In the genomic region with DNA sequence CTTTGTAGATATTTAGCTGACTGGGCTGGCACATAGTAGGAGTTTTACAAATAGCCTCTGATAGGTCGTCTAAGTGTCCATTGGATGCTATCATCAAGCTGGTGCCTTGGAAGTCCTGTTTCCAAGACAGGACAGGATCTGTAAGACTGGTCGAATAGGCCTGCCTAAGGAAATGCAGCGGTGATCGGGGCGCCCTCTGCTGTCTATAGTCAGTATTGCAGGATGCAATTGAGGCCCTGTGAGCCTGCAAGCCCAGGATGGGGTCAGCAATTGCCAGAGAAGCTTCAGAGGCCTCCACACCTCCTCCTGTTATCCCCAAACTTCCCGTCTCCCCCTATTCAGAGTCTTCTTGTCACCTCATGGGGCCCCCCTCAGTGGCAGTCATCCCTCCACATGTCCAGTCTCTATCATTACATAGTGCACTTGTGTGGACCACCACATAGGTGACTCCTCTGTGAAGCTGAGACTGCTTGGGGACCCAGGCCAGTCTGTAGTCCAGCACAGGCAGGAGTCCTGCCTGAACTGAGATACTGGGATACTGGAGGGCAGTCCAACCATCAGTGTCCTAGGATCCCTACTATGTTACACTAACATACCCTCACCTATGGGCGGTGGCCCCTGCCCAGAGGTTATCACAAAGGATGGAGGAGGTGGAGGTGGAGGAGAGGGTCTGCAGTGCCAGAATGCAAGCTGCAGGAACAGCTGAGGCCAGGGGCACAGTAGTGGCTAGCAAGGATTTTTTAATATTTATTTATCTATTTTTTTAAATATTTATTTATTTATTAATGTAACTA, we compare ENCODE assay signal across 9 mouse cellular contexts. TPM values are rescaled to one million over a fixed set of nuclear protein-coding genes. Genes with fewer than 3 reads are reported as not detected.
DNase-seq lines count a peak whose midpoint lies in the region; ATAC-seq and TF ChIP-seq lines count a peak whose summit lies in the region.
"Had no signal": no experiment of that assay in that cellular context is flagged by ENCODE, and none has a peak within 500 bp of the region (broad histone marks: within the 10 kb centered on the region; RNA-seq: fewer than 3 reads in every experiment).

No protein-coding gene starts in this region.

- H3K27ac ChIP-seq in hindbrain, embryonic 10.5 days = no peak overlapping the region
- H3K27ac ChIP-seq in hindbrain, embryonic 13.5 days = no peak overlapping the region
- no peak overlapping the region for H3K27ac ChIP-seq in forebrain, embryonic 13.5 days
- H3K27ac ChIP-seq in liver, adult 2 months (replicated peaks; ENCODE audit: insufficient read depth, low read depth, low read length) = no peak overlapping the region

- no peak for TF ChIP-seq POLR2A in liver, adult 2 months (IDR thresholded peaks at IDR 0.05; ENCODE audit: extremely low read depth, insufficient read depth, low read length)

- WGBS in hindbrain, embryonic 10.5 days = 19% methylated on average over 7 of the region's 7 CpGs
- 21% methylated on average over 7 of the region's 7 CpGs for WGBS in hindbrain, embryonic 13.5 days
- WGBS in forebrain, embryonic 13.5 days = 23% methylated on average over 7 of the region's 7 CpGs
- WGBS in liver, adult 2 months = 28% methylated on average over 7 of the region's 7 CpGs

- peak; percentile 84 for DNase-seq in hindbrain, embryonic 10.5 days (ENCODE audit: low spot score)
- peak; percentile 35 for DNase-seq in c-Kit-negative CD71-positive TER-119-positive erythroid progenitor cells, embryonic 14.5 days (ENCODE audit: low read depth, low spot score)
- DNase-seq in kidney, adult 9 months = peak; percentile 87
- peak; percentile 29 for DNase-seq in liver, adult 2 months (ENCODE audit: extremely low read depth, low read depth, low spot score)
- DNase-seq in ovary, adult 18-20 months (ENCODE audit: low spot score) = peak; percentile 35
- peak; percentile 80 for DNase-seq in thymus, postnatal 0 days (ENCODE audit: low spot score)

- peaks cover 2% of the 10 kb centered on the region; the same call in 1 of the 2 replicates for H3K27me3 ChIP-seq in hindbrain, embryonic 10.5 days (ENCODE audit: insufficient read depth, poor library complexity, severe bottlenecking)
- no peaks in the 10 kb centered on the region for H3K27me3 ChIP-seq in hindbrain, embryonic 13.5 days
- no peaks in the 10 kb centered on the region for H3K27me3 ChIP-seq in forebrain, embryonic 13.5 days
- H3K27me3 ChIP-seq in liver, adult 2 months (ENCODE audit: control insufficient read depth, insufficient read depth, low read length) = no peaks in the 10 kb centered on the region

- H3K36me3 ChIP-seq in hindbrain, embryonic 10.5 days = no peaks in the 10 kb centered on the region
- H3K36me3 ChIP-seq in hindbrain, embryonic 13.5 days = no peaks in the 10 kb centered on the region
- H3K36me3 ChIP-seq in forebrain, embryonic 13.5 days (ENCODE audit: poor library complexity, severe bottlenecking) = no peaks in the 10 kb centered on the region
- H3K36me3 ChIP-seq in liver, adult 2 months (ENCODE audit: control insufficient read depth, insufficient read depth, low read length) = no peaks in the 10 kb centered on the region

- no peak; the same call in 1 of the 2 replicates for ATAC-seq in hindbrain, embryonic 13.5 days (ENCODE audit: low FRiP score)
- ATAC-seq in forebrain, embryonic 13.5 days = peak; percentile 33; the same call in 1 of the 2 replicates

- no peak overlapping the region for H3K9ac ChIP-seq in hindbrain, embryonic 13.5 days
- no peak overlapping the region for H3K9ac ChIP-seq in forebrain, embryonic 13.5 days
- H3K9ac ChIP-seq in liver, adult 2 months (ENCODE audit: low read depth, low read length) = no peak overlapping the region

- H3K79me2 ChIP-seq in liver, adult 2 months (ENCODE audit: control insufficient read depth, insufficient read depth, low read length) = no peaks in the 10 kb centered on the region

- H3K9me3 ChIP-seq in hindbrain, embryonic 10.5 days = no peaks in the 10 kb centered on the region
- no peaks in the 10 kb centered on the region for H3K9me3 ChIP-seq in hindbrain, embryonic 13.5 days
- H3K9me3 ChIP-seq in forebrain, embryonic 13.5 days (replicated peaks) = no peaks in the 10 kb centered on the region
- H3K9me3 ChIP-seq: megakaryocyte, embryonic 14.5 days had no signal

- H3K4me2 ChIP-seq in hindbrain, embryonic 13.5 days = no peak overlapping the region
- no peak overlapping the region for H3K4me2 ChIP-seq in forebrain, embryonic 13.5 days

- no peak overlapping the region for H3K4me3 ChIP-seq in hindbrain, embryonic 10.5 days
- no peak overlapping the region for H3K4me3 ChIP-seq in hindbrain, embryonic 13.5 days
- H3K4me3 ChIP-seq in forebrain, embryonic 13.5 days = no peak overlapping the region
- no peak overlapping the region for H3K4me3 ChIP-seq in liver, adult 2 months (ENCODE audit: insufficient read depth, low read depth, low read length)
- H3K4me3 ChIP-seq: megakaryocyte, embryonic 14.5 days had no signal

- peak; percentile 91 for TF ChIP-seq CTCF in liver, adult 2 months (IDR thresholded peaks at IDR 0.05; ENCODE audit: low read depth, low read length)

- H3K4me1 ChIP-seq in hindbrain, embryonic 10.5 days (replicated peaks) = peaks cover 12% of the 10 kb centered on the region
- H3K4me1 ChIP-seq in hindbrain, embryonic 13.5 days (replicated peaks) = peaks cover 3% of the 10 kb centered on the region; the same call in 1 of the 2 replicates
- H3K4me1 ChIP-seq in forebrain, embryonic 13.5 days = no peaks in the 10 kb centered on the region
- H3K4me1 ChIP-seq in liver, adult 2 months (ENCODE audit: control insufficient read depth, insufficient read depth, low read length) = no peaks in the 10 kb centered on the region

RNA-seq across cellular contexts. Expression of gene Neurl3, which starts 3.0 kb away (rescaled TPM):
- polyA plus RNA-seq in hindbrain, embryonic 10.5 days (2016; fragmentation: Nextera tagmentation; extraction: Ambion mirVana) = 0.30 and 0.31 TPM in 2 replicates
- polyA plus RNA-seq in hindbrain, embryonic 13.5 days (2015; fragmentation: Nextera tagmentation; extraction: Ambion mirVana) = 1.3 and 1.4 TPM in 2 replicates
- 0.32 and 0.43 TPM in 2 replicates for polyA plus RNA-seq in forebrain, embryonic 13.5 days (2015; fragmentation: Nextera tagmentation; extraction: Ambion mirVana)
- total RNA-seq in liver, adult 2 months (2014; rRNA removed) = 3.3 and 4.0 TPM in 2 replicates
- 3.6 and 5.3 TPM in 2 replicates for polyA plus RNA-seq in liver, adult 2 months (2012; rRNA removed)
- polyA plus RNA-seq in thymus, postnatal 0 days (2015; fragmentation: Nextera tagmentation; extraction: Ambion mirVana) = 3.8 and 4.4 TPM in 2 replicates

RNA-seq across cellular contexts. Expression of gene Arid5a, which starts 30.1 kb away (rescaled TPM):
- polyA plus RNA-seq in hindbrain, embryonic 10.5 days (2016; fragmentation: Nextera tagmentation; extraction: Ambion mirVana) = 2.0 and 3.5 TPM in 2 replicates
- 3.8 and 4.0 TPM in 2 replicates for polyA plus RNA-seq in hindbrain, embryonic 13.5 days (2015; fragmentation: Nextera tagmentation; extraction: Ambion mirVana)
- 1.5 and 2.2 TPM in 2 replicates for polyA plus RNA-seq in forebrain, embryonic 13.5 days (2015; fragmentation: Nextera tagmentation; extraction: Ambion mirVana)
- 0.67 and 1.7 TPM in 2 replicates for total RNA-seq in liver, adult 2 months (2014; rRNA removed)
- 1.7 and 3.8 TPM in 2 replicates for polyA plus RNA-seq in liver, adult 2 months (2012; rRNA removed)
- polyA plus RNA-seq in thymus, postnatal 0 days (2015; fragmentation: Nextera tagmentation; extraction: Ambion mirVana) = 34.9 and 35.4 TPM in 2 replicates

RNA-seq across cellular contexts. Expression of gene Uggt1, which starts 32.9 kb away (rescaled TPM):
- 51.7 and 54.0 TPM in 2 replicates for polyA plus RNA-seq in hindbrain, embryonic 10.5 days (2016; fragmentation: Nextera tagmentation; extraction: Ambion mirVana)
- polyA plus RNA-seq in hindbrain, embryonic 13.5 days (2015; fragmentation: Nextera tagmentation; extraction: Ambion mirVana) = 44.6 and 45.3 TPM in 2 replicates
- 47.4 and 50.3 TPM in 2 replicates for polyA plus RNA-seq in forebrain, embryonic 13.5 days (2015; fragmentation: Nextera tagmentation; extraction: Ambion mirVana)
- 44.5 and 49.0 TPM in 2 replicates for total RNA-seq in liver, adult 2 months (2014; rRNA removed)
- 11.6 and 12.6 TPM in 2 replicates for polyA plus RNA-seq in liver, adult 2 months (2012; rRNA removed)
- 43.9 and 46.5 TPM in 2 replicates for polyA plus RNA-seq in thymus, postnatal 0 days (2015; fragmentation: Nextera tagmentation; extraction: Ambion mirVana)

Comparison
In these comparisons a context has a peak if more than half of its experiments do, and no peak if none do; other contexts are left out.
1. DNase-seq: peak in every context shown above with its lines; median percentile 87 in kidney, adult 9 months; 84 in hindbrain, embryonic 10.5 days; 80 in thymus, postnatal 0 days; 35 in c-Kit-negative CD71-positive TER-119-positive erythroid progenitor cells, embryonic 14.5 days; 35 in ovary, adult 18-20 months; 29 in liver, adult 2 months.